Mouse (Mus musculus) E14TG2a.4 (cell line): Measurements from ENCODE around the gene Sema6b.

ENCODE experiments used
- H3K27me3 ChIP-seq: 2 replicates; pipeline ENCODE4 v1.6.1; 2014; ENCODE audit warnings: low read length, control low read depth; ENCODE audit not compliant: insufficient read depth
- H3K36me3 ChIP-seq: 2 replicates; pipeline ENCODE4 v1.6.1; 2014; ENCODE audit warnings: low read length, control low read depth; ENCODE audit not compliant: insufficient read depth
- H3K4me1 ChIP-seq: replicated peaks from 2 replicates; pipeline ENCODE4 v1.6.1; 2014; ENCODE audit warnings: low read depth, low read length, control low read depth
- H3K4me3 ChIP-seq: replicated peaks from 2 replicates; pipeline ENCODE4 v1.5.1; 2014; ENCODE audit warnings: mild to moderate bottlenecking, low read length
- H3K9me3 ChIP-seq: 2 replicates; pipeline ENCODE4 v1.6.1; 2014; ENCODE audit warnings: low read length, control low read depth
- CTCF ChIP-seq: conservative IDR thresholded peaks from 2 replicates; pipeline ENCODE4 v1.5.1; 2014; ENCODE audit warnings: low read length
- NANOG ChIP-seq: IDR thresholded peaks from 2 replicates; pipeline ENCODE4 v1.6.1; 2014; ENCODE audit warnings: borderline replicate concordance, low read length, mixed read lengths
- POU5F1 ChIP-seq: IDR thresholded peaks from 2 replicates; pipeline ENCODE4 v1.6.1; 2014; ENCODE audit warnings: low read length, borderline replicate concordance

The Sema6b gene

DNA sequence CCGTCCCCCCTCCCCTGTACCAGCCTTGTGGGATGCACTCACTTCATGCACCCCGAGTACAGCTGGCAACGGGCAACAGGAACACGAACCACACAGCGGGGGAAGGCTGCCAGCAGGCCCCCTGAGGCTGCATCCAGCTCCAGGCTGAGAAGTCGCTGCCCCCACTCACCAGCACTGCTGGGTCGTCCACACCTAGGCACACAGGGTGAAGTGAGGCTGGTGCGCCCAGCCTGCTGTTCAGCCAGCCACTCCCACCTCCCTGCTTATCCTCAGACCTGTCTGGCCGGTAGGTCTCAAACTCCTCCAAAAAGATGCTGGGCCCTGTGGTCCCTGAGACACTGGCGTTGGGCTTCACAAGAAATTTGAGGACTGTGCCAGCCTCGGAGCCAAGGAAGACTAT, 14.0 kb downstream of the Sema6b start:
- TF ChIP-seq POU5F1 (no peak), CTCF (no peak), NANOG (no peak)
- H3K4me3 ChIP-seq = no peak overlapping the region
- peaks cover 31% of the 10 kb centered on the region for H3K4me1 ChIP-seq
- no peaks in the 10 kb centered on the region for H3K36me3 ChIP-seq
- H3K27me3 ChIP-seq = peaks cover 62% of the 10 kb centered on the region
- peaks cover 10% of the 10 kb centered on the region for H3K9me3 ChIP-seq

DNA sequence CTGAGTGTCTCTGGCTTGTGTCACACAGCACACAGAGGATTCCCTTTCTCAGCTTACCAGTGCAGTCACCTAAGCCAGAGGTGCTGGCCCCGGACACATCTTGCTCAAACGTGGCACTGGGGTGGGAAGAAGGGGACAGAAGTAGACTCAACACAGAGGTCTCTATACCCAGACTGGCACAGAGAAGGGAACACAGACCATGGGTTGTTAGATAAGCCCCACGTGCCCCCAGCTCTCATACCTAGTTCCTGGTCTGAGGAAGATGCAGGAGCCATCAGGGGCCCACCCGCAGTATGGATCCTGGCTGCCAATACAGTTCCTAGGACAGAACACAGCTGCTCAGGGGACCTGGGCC, 14.9 kb downstream of the Sema6b start:
- peaks cover 10% of the 10 kb centered on the region for H3K9me3 ChIP-seq
- no peaks in the 10 kb centered on the region for H3K36me3 ChIP-seq
- TF ChIP-seq POU5F1 = no peak
- TF ChIP-seq CTCF = no peak
- no peak for TF ChIP-seq NANOG
- H3K27me3 ChIP-seq = peaks cover 68% of the 10 kb centered on the region
- no peak overlapping the region for H3K4me3 ChIP-seq
- H3K4me1 ChIP-seq = peaks cover 29% of the 10 kb centered on the region

DNA sequence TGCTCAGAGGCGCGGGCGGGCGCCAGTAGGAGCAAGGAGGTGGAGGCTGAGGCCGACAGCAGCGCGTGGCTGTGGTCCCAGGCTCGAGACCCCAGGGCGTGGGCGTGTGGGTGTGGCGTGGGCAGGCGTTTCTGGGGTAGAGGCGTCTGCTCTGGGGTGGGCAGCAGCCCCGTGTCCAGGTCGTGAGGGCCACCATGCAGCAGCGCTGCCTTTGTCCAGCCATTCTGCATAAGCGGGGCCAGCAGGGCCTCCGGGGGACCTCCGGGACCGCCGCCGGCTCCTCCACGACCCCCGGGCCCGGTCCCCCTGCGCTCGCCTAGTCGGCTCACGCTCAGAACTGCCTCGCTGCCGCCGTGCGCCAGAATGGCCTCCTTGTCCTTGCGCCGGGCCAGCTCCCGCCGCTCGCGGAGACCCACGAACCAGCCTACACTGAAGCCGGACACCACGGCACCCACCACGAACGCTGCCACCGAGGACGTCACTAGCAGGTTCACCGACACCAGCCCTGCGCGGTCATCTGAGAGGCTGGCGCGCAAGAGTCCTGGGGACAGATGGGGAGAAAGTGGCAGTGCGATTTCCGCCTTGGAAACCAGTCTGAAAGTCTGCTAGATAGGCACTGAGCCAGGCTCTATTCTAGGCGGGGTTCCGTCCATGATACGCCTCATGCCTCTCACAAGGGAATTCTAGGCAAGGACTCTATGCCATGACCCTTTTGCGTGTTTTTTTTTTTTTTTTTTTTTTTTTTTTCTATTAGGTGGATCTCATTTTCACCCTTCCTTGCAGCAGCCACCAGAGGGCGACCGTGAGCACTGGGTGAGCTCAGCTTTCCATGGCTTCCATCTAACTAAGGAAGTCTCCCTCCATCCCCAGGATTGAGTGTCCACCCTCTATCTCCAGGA, 15.5 kb downstream of the Sema6b start:
- TF ChIP-seq NANOG (no peak), CTCF (peak; percentile 89)
- peaks cover 31% of the 10 kb centered on the region for H3K4me1 ChIP-seq
- peaks cover 10% of the 10 kb centered on the region for H3K9me3 ChIP-seq
- H3K4me3 ChIP-seq = peak overlapping the region; percentile 80
- H3K27me3 ChIP-seq = peaks cover 74% of the 10 kb centered on the region
- H3K36me3 ChIP-seq = no peaks in the 10 kb centered on the region

DNA sequence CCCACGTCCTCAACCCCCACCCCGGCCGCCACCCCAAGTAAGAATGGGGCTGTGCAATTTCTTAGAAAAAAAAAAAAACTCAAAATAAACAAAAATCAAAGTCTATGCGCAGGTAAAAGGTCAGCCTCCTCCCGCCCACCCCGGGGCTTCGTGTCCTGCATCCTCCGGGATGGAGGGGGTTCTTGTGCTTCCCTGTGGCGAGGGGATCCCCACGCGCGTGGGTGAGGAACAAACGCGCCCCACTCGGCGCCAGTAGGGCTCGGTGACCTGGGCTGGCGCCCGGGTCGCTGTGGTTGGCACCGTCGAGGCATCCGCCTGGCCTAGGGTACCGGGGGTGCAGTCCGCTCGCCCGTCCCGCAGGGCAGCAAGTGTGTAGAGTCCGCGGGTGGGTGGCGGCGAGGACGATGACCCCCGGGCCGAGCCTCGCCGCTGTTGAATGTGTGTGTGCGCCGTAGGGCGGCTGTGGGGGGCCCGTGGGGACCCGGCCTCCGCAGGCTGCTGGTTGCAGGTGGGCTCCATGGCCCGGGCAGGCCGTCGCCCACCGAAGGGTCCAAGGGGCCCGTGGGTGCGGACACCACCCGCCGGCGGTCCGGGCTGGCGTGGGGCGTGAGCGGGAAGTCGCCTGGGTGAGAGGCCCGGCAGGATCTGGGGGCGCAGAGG, 16.3 kb downstream of the Sema6b start:
- H3K36me3 ChIP-seq = no peaks in the 10 kb centered on the region
- H3K4me1 ChIP-seq = peaks cover 34% of the 10 kb centered on the region
- TF ChIP-seq POU5F1 (no peak), NANOG (no peak), CTCF (no peak)

DNA sequence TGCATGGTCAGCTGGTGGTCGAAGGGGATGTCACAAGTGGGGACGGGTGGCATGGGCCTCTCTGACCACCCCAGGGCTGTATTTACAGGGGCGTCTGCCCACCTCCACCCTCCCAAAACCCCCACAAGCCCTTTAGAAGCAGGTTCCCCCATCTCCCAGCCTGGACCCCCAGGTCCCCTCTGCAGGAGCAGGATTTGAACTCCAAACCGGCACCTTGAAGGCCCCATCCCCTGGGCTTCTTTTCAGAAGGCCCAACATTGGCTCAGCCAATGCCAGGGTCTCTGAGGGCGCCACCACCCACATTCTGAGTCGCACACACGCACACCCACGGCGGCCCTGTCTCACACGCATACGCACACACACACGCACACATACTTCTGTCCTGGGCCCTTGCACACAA, 17.0 kb downstream of the Sema6b start:
- H3K27me3 ChIP-seq = peaks cover 81% of the 10 kb centered on the region
- no peak for TF ChIP-seq CTCF
- TF ChIP-seq NANOG = no peak
- TF ChIP-seq POU5F1 = no peak

More for the DNA sequence above, 16.3 kb downstream of the Sema6b start:
- peak overlapping the region; percentile 80 for H3K4me3 ChIP-seq
- H3K9me3 ChIP-seq = peaks cover 10% of the 10 kb centered on the region
- H3K27me3 ChIP-seq = peaks cover 75% of the 10 kb centered on the region

DNA sequence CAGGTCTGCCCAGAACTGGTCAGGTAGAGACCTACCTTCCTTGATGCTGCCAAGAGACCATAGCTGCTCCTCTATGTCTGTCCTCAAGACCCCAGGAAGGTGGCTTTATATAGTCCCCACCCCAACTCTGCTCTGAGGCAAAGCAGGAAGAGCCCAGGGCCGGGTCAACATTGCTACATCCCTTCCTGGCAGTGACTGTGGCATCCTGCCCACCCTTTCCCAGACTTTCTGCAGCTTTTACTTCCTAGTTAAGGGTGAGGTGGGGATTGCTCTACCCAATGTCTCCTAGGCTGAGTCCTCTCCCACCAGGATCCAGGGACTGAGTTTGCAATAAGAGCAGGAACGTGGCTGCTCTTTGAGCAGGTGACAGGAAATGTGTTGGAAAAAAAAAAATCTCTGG, 18.3 kb downstream of the Sema6b start, which contains the start of gene Lrg1:
Gene Lrg1, minus strand, starts transcription at position 176 of the 400 bp plus-strand sequence.
- Histone ChIP-seq H3K4me3 (peak within 1 kb of the TSS; percentile 78), H3K9me3 (peaks cover 10% of the 10 kb centered on the region), H3K27me3 (peaks cover 77% of the 10 kb centered on the region), H3K36me3 (no peaks in the 10 kb centered on the region), H3K4me1 (peaks cover 47% of the 10 kb centered on the region)
- TF ChIP-seq POU5F1 = no peak
- TF ChIP-seq NANOG = no peak
- no peak for TF ChIP-seq CTCF

More for the DNA sequence above, 17.0 kb downstream of the Sema6b start:
- no peaks in the 10 kb centered on the region for H3K36me3 ChIP-seq
- peaks cover 37% of the 10 kb centered on the region for H3K4me1 ChIP-seq
- peaks cover 10% of the 10 kb centered on the region for H3K9me3 ChIP-seq
- H3K4me3 ChIP-seq = peak overlapping the region; percentile 80

DNA sequence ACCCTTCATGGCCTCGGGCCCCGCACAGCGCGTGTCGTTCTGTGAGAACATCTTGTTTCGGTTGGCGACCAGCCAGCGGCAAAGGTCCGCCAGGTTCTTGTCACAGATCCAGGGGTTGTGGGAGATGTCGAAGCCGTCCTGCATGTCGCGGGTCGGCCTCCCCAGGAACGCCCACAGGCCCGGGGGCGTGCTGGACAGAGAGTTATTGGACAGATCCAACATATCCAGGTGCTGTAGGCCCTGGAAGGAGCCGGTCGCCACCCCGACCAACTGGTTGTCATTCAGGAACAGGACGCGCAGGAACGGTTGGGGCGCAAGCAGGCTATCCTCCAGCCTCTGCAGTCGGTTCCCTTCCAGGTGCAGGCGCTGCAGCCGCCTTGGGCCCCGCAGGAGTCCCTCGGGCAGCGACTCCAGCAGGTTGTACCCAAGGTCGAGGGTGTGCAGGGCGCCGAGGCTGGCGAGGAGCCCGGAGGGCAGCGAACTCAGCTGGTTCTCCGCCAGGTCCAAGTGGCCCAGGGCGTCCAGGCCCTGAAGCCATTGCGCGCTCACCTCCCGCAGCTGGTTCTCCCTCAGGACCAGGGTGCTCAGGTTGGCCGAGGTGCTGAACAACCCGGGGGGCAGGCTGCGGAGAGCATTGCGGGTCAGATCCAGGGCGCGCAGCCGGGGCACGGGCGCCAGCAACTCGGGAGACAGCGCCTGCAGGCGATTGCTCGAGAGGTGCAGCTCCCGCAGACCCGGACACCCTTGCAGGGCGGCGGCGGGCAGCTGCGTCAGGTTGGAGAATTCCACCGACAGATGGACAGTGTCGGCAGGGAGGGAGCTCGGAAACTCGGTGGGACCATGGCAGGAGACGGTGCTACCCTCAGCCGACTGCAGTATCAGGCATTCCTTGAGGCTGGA, 19.9 kb downstream of the Sema6b start:
- Histone ChIP-seq H3K27me3 (peaks cover 80% of the 10 kb centered on the region), H3K9me3 (peaks cover 10% of the 10 kb centered on the region), H3K4me1 (peaks cover 49% of the 10 kb centered on the region), H3K36me3 (no peaks in the 10 kb centered on the region), H3K4me3 (peak overlapping the region; percentile 78)
- TF ChIP-seq POU5F1 = no peak
- TF ChIP-seq NANOG = no peak
- TF ChIP-seq CTCF = no peak

DNA sequence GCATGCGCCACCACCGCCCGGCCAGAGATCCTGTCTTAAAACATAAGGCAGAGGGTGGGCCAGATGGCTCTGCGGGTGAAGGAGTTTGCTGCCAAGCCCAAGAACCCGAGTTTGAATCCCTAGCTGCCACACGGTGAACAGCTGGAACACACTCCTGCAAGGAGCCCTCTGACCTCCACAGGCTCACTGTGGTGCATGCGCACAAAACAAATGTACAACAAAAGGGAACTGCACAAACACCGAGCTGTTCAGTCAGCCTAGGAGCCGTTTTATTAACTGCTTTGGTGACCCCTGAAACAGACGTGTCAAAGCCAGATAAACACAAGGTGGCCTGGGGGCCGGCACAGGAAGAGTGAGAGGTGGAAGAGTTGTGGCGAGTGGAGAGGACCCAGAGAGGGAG, 20.7 kb downstream of the Sema6b start:
- Histone ChIP-seq H3K4me3 (peak overlapping the region; percentile 78), H3K27me3 (peaks cover 79% of the 10 kb centered on the region), H3K9me3 (peaks cover 10% of the 10 kb centered on the region), H3K4me1 (peaks cover 46% of the 10 kb centered on the region), H3K36me3 (no peaks in the 10 kb centered on the region)
- TF ChIP-seq NANOG (no peak), CTCF (no peak), POU5F1 (no peak)
